In the genomic region with DNA sequence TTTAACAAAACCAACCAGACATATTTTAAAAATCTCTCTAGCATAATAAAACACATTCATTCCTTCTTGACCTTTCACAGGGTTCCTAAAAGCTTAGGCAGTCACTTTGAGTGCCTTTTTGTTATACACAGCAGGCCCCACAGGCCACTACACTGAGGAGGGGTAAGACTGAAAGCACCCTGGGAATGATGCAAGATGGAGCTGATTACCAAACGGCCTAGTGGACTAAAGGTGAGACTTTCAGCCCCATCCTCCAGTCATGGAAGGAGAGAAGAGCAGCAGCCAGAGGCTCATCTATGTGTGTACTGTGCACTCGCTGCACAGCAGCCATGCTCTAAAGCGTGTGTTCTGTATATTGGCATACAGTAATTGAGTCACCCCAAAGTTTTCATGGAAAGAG, we compare ENCODE assay signal across 22 mouse cellular contexts.
"Had no signal": no experiment of that assay in that cellular context is flagged by ENCODE, and none has a peak within 500 bp of the region (broad histone marks: within the 10 kb centered on the region; RNA-seq: fewer than 3 reads in every experiment).

No protein-coding gene starts in this region.

- H3K4me2 ChIP-seq: limb, embryonic 12.5 days; limb, embryonic 15.5 days; liver, embryonic 15.5 days; lung, embryonic 15.5 days; midbrain, embryonic 12.5 days; neural tube, embryonic 13.5 days; stomach, embryonic 15.5 days had no signal

- ATAC-seq: intestine, postnatal 0 days; midbrain, embryonic 16.5 days had no signal

- H3K9ac ChIP-seq: limb, embryonic 12.5 days; limb, embryonic 15.5 days; liver, embryonic 15.5 days; lung, embryonic 15.5 days; midbrain, embryonic 12.5 days; neural tube, embryonic 13.5 days; stomach, embryonic 15.5 days had no signal

- H3K27ac ChIP-seq: kidney, postnatal 0 days; layer of hippocampus, adult 2 months; limb, embryonic 12.5 days; limb, embryonic 15.5 days; liver, embryonic 15.5 days; lung, embryonic 15.5 days; midbrain, embryonic 12.5 days; neural tube, embryonic 13.5 days; stomach, embryonic 15.5 days had no signal

- DNase-seq: kidney, adult 2 months; kidney, postnatal 25 days; layer of hippocampus, adult 9-11 months; left cerebral cortex, postnatal 4 days; lung, postnatal 10 days; lung, postnatal 4 days; retina, postnatal 1 day; right cerebral cortex, postnatal 25 days; spleen, adult 18-20 months; thymus, postnatal 25 days had no signal

- H3K27me3 ChIP-seq: limb, embryonic 12.5 days; limb, embryonic 15.5 days; liver, embryonic 15.5 days; lung, embryonic 15.5 days; midbrain, embryonic 12.5 days; neural tube, embryonic 13.5 days; stomach, embryonic 15.5 days had no signal

- H3K4me3 ChIP-seq: layer of hippocampus, adult 2 months; limb, embryonic 12.5 days; limb, embryonic 15.5 days; liver, embryonic 15.5 days; lung, embryonic 15.5 days; midbrain, embryonic 12.5 days; myocyte; neural tube, embryonic 13.5 days; stomach, embryonic 15.5 days had no signal

- H3K9me3 ChIP-seq: limb, embryonic 12.5 days; limb, embryonic 15.5 days; liver, embryonic 15.5 days; lung, embryonic 15.5 days; midbrain, embryonic 12.5 days; neural tube, embryonic 13.5 days; stomach, embryonic 15.5 days had no signal

- H3K4me1 ChIP-seq: limb, embryonic 12.5 days; liver, embryonic 15.5 days; lung, embryonic 15.5 days; neural tube, embryonic 13.5 days; stomach, embryonic 15.5 days had no signal
